Mouse (Mus musculus) myocyte (in vitro differentiated cells): ENCODE data around the gene Rpl5. TPM values are rescaled to one million over a fixed set of nuclear protein-coding genes. Genes with fewer than 3 reads are reported as not detected.
A peak's percentile ranks its signal among the peaks of the same experiment; 100 is the strongest.

Experiments
- H3K27me3 ChIP-seq: one replicate; pipeline ENCODE4 v1.6.1; 2011; ENCODE audit not compliant: control insufficient read depth, insufficient read depth, insufficient read length
- H3K36me3 ChIP-seq: one replicate; pipeline ENCODE4 v1.6.1; 2011; ENCODE audit not compliant: control insufficient read depth, insufficient read depth
- H3K4me2 ChIP-seq: one replicate; pipeline ENCODE4 v1.6.1; 2011; ENCODE audit warnings: low read depth, control low read depth
- H3K4me3 ChIP-seq: one replicate; pipeline ENCODE4 v1.5.1; 2011; ENCODE audit warnings: mild to moderate bottlenecking, control low read depth, moderate library complexity
- H3K79me2 ChIP-seq: one replicate; pipeline ENCODE4 v1.6.1; 2011; ENCODE audit not compliant: control insufficient read depth, insufficient read depth
- H3ac ChIP-seq: one replicate; pipeline ENCODE4 v1.6.1; 2011; ENCODE audit not compliant: control insufficient read depth, insufficient read length
- CEBPB ChIP-seq: IDR thresholded peaks from 2 replicates; pipeline ENCODE4 v1.6.1; 2011; ENCODE audit warnings: mild to moderate bottlenecking, moderate library complexity; ENCODE audit not compliant: poor library complexity, insufficient read depth, severe bottlenecking
- E2F4 ChIP-seq: IDR thresholded peaks from one replicate; pipeline ENCODE4 v1.6.1; 2011; ENCODE audit warnings: mild to moderate bottlenecking, control low read depth, moderate library complexity; ENCODE audit not compliant: insufficient read depth
- MAX ChIP-seq: IDR thresholded peaks from one replicate; pipeline ENCODE4 v1.6.1; 2011; ENCODE audit warnings: low read depth, mild to moderate bottlenecking, control low read depth
- MYOD1 ChIP-seq, 3 experiments: IDR thresholded peaks; one replicate each; pipeline ENCODE4 v1.6.1; 2011; ENCODE audit warnings: control low read depth in 2 of 3, low read depth in 2 of 3, mild to moderate bottlenecking in 2 of 3, moderate library complexity in 1 of 3; ENCODE audit not compliant: insufficient read length in 2 of 3, control insufficient read depth in 1 of 3
- MYOG ChIP-seq, 3 experiments: IDR thresholded peaks; one replicate each; pipeline ENCODE4 v1.6.1; 2011; ENCODE audit warnings: control low read depth in 2 of 3, low read depth in 2 of 3, mild to moderate bottlenecking in 2 of 3; ENCODE audit not compliant: insufficient read length in 2 of 3, control insufficient read depth in 1 of 3, insufficient read depth in 1 of 3
- POLR2A ChIP-seq: IDR thresholded peaks from one replicate; pipeline ENCODE4 v1.6.1; 2011; ENCODE audit warnings: low read depth, mild to moderate bottlenecking, control low read depth, moderate library complexity; ENCODE audit not compliant: insufficient read length
- POLR2AphosphoS2 ChIP-seq: IDR thresholded peaks from one replicate; pipeline ENCODE4 v1.6.1; 2011; ENCODE audit warnings: low read depth, control low read depth; ENCODE audit not compliant: insufficient read length
- REST ChIP-seq: IDR thresholded peaks from one replicate; pipeline ENCODE4 v1.6.1; 2011; ENCODE audit warnings: mild to moderate bottlenecking, control low read depth, moderate library complexity; ENCODE audit not compliant: insufficient read depth, insufficient read length
- SRF ChIP-seq: IDR thresholded peaks from one replicate; pipeline ENCODE4 v1.6.1; 2011; ENCODE audit warnings: low read depth; ENCODE audit not compliant: control insufficient read depth, insufficient read length
- TCF12 ChIP-seq: IDR thresholded peaks from one replicate; pipeline ENCODE4 v1.6.1; 2011; ENCODE audit warnings: mild to moderate bottlenecking, control low read depth; ENCODE audit not compliant: poor library complexity, insufficient read depth, severe bottlenecking
- TCF3 ChIP-seq: IDR thresholded peaks from one replicate; pipeline ENCODE4 v1.6.1; 2011; ENCODE audit warnings: low read depth, control low read depth; ENCODE audit not compliant: insufficient read length
- USF1 ChIP-seq: IDR thresholded peaks from one replicate; pipeline ENCODE4 v1.6.1; 2011; ENCODE audit warnings: low read depth, mild to moderate bottlenecking, control low read depth, moderate library complexity
- polyA plus RNA-seq: library from polyadenylated mRNA; unstranded; fragments of >200 nt; fragmentation: generic; extraction: Trizol; gene quantifications from one replicate; pipeline ENCODE4 v1.2.1, GENCODE M21; 2012; ENCODE audit warnings: missing spikeins

Gene Rpl5
- polyA plus RNA-seq: 207 TPM

- Histone ChIP-seq H3K4me3 (peak within 1 kb of the TSS; percentile 90), H3K79me2 (peaks cover 49% of the 10 kb centered on the region), H3K27me3 (no peaks in the 10 kb centered on the region), H3K36me3 (peaks cover 26% of the 10 kb centered on the region), H3K4me2 (peak within 1 kb of the TSS; percentile 89), H3ac (peak within 1 kb of the TSS; percentile 89)
- no peak for TF ChIP-seq REST
- TF ChIP-seq POLR2AphosphoS2: peak; percentile 93
- TF ChIP-seq MAX: peak; percentile 49
- TF ChIP-seq MYOG (IDR thresholded peaks at IDR 0.05; ENCODE audit: control insufficient read depth in 1 of 3, insufficient read depth in 1 of 3, insufficient read length in 2 of 3, low read depth in 2 of 3): peak in 1 of 3 experiments; percentile 4
- TF ChIP-seq POLR2A: peak; percentile 88
- no peak for TF ChIP-seq E2F4
- TF ChIP-seq TCF3: no peak
These were observed at the start of gene Rpl5 for GRCm38 (mm10) chr5:107900206-107901013. Gene Rpl5 (plus strand): TSS chr5:107900502.

- Histone ChIP-seq H3K79me2 (peaks cover 52% of the 10 kb centered on the region), H3K4me2 (no peak overlapping the region), H3K4me3 (no peak overlapping the region), H3K36me3 (no peaks in the 10 kb centered on the region), H3ac (no peak overlapping the region), H3K27me3 (no peaks in the 10 kb centered on the region)
- TF ChIP-seq TCF12 (no peak), USF1 (no peak)
These were observed 46.5 kb upstream of the Rpl5 start for GRCm38 (mm10) chr5:107853807-107854206.

- H3K4me3 ChIP-seq: no peak overlapping the region
- H3K4me2 ChIP-seq: no peak overlapping the region
- H3ac ChIP-seq: no peak overlapping the region
- TF ChIP-seq POLR2A (no peak), MYOG (IDR thresholded peaks at IDR 0.05; ENCODE audit: control insufficient read depth in 1 of 3, insufficient read depth in 1 of 3, insufficient read length in 2 of 3, low read depth in 2 of 3) (no peak), USF1 (no peak), REST (no peak), TCF3 (no peak), MAX (no peak), CEBPB (no peak), TCF12 (no peak), SRF (no peak), E2F4 (no peak), MYOD1 (IDR thresholded peaks at IDR 0.05; ENCODE audit: control insufficient read depth in 1 of 3, insufficient read length in 2 of 3, low read depth in 2 of 3) (no peak), POLR2AphosphoS2 (no peak)
- H3K79me2 ChIP-seq: peaks cover 52% of the 10 kb centered on the region
- H3K36me3 ChIP-seq: no peaks in the 10 kb centered on the region
- H3K27me3 ChIP-seq: no peaks in the 10 kb centered on the region
These were observed 45.7 kb upstream of the Rpl5 start for GRCm38 (mm10) chr5:107854556-107854955.

- TF ChIP-seq E2F4 (no peak), USF1 (no peak), MYOD1 (IDR thresholded peaks at IDR 0.05; ENCODE audit: control insufficient read depth in 1 of 3, insufficient read length in 2 of 3, low read depth in 2 of 3) (no peak), CEBPB (no peak), SRF (no peak), POLR2A (no peak), TCF12 (no peak), TCF3 (no peak), MYOG (IDR thresholded peaks at IDR 0.05; ENCODE audit: control insufficient read depth in 1 of 3, insufficient read depth in 1 of 3, insufficient read length in 2 of 3, low read depth in 2 of 3) (no peak), REST (no peak), MAX (no peak)
- Histone ChIP-seq H3K27me3 (no peaks in the 10 kb centered on the region), H3K4me2 (no peak overlapping the region), H3K4me3 (no peak overlapping the region), H3ac (no peak overlapping the region), H3K36me3 (no peaks in the 10 kb centered on the region), H3K79me2 (peaks cover 61% of the 10 kb centered on the region)
These were observed 44.8 kb upstream of the Rpl5 start for GRCm38 (mm10) chr5:107855546-107855945.

- no peak overlapping the region for H3ac ChIP-seq
- H3K27me3 ChIP-seq: no peaks in the 10 kb centered on the region
- TF ChIP-seq REST (no peak), SRF (no peak), MYOG (IDR thresholded peaks at IDR 0.05; ENCODE audit: control insufficient read depth in 1 of 3, insufficient read depth in 1 of 3, insufficient read length in 2 of 3, low read depth in 2 of 3) (peak in 1 of 3 experiments; percentile 11), MYOD1 (IDR thresholded peaks at IDR 0.05; ENCODE audit: control insufficient read depth in 1 of 3, insufficient read length in 2 of 3, low read depth in 2 of 3) (peak in 1 of 3 experiments; percentile 26)
- H3K4me2 ChIP-seq: no peak overlapping the region
- H3K4me3 ChIP-seq: no peak overlapping the region
- peaks cover 80% of the 10 kb centered on the region for H3K79me2 ChIP-seq
- H3K36me3 ChIP-seq: no peaks in the 10 kb centered on the region
These were observed 41.3 kb upstream of the Rpl5 start for GRCm38 (mm10) chr5:107858963-107859362.
